Mouse (Mus musculus) G1E (cell line): ENCODE data around the gene Fcer2a.

Source experiments
- CTCF ChIP-seq: IDR thresholded peaks from 2 replicates; pipeline ENCODE4 v1.5.1; 2012; ENCODE audit warnings: low read depth, low read length, inconsistent platforms, mixed read lengths
- GATA1 ChIP-seq: IDR thresholded peaks from 2 replicates; pipeline ENCODE4 v1.6.1; 2012; ENCODE audit warnings: borderline replicate concordance, low read length, inconsistent platforms, mixed read lengths
- TAL1 ChIP-seq: conservative IDR thresholded peaks from 2 replicates; pipeline ENCODE4 v1.6.1; 2012; ENCODE audit warnings: low read depth, low read length, inconsistent platforms, mixed read lengths

GRCm38 (mm10) chr8:3647561-3647960 lies 46.4 kb downstream of the Fcer2a start:
- no peak for TF ChIP-seq CTCF
- TF ChIP-seq TAL1, result no peak
- no peak for TF ChIP-seq GATA1
